In the genomic region with DNA sequence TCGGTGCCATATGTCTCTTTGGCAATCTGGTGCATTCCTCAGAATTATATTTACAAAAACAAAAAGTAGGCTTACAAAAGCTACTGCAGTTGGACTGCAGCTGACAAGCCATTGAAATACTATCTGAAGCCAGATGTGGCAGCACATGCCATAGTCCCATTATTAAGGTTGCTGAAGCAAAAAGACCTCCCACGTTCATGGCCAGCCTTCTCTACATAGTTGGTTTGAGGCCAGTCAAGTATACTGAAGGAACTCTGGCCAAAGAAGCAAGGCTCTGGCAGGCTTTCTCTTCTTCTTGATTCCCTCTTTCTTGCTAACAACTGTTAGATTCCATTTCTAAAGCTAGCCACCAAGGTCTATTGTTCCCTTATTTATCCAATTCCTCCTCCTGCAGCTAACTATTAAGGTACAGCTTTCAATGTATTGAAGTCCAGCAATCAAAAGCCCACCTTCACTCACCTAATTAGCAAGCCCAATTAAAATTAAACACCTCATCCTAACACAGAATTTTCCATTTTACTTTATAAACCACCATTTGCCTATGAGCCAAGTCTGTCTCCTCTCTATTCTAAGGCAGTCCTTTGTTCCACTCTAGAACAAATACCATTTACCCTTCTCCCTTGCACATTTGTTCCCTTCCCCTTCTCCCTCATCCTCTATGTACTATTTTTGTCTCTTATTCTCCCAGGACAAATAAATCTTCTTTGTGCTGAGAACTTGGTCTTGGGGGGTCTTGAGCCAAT, we compare ENCODE assay signal across 16 mouse cellular contexts. TPM values are rescaled to one million over a fixed set of nuclear protein-coding genes. Genes with fewer than 3 reads are reported as not detected.
DNase-seq lines count a peak whose midpoint lies in the region; ATAC-seq lines count a peak whose summit lies in the region.
"Had no signal": no experiment of that assay in that cellular context is flagged by ENCODE, and none has a peak within 500 bp of the region (broad histone marks: within the 10 kb centered on the region; RNA-seq: fewer than 3 reads in every experiment).

No protein-coding gene starts in this region.

- WGBS in embryonic facial prominence, embryonic 14.5 days, result 39% methylated on average over 2 of the region's 2 CpGs
- 73% methylated on average over 2 of the region's 2 CpGs for WGBS in embryonic facial prominence, embryonic 10.5 days
- WGBS in forebrain, embryonic 13.5 days, result 39% methylated on average over 2 of the region's 2 CpGs
- 55% methylated on average over 2 of the region's 2 CpGs for WGBS in stomach, embryonic 14.5 days

- H3K27me3 ChIP-seq in embryonic facial prominence, embryonic 14.5 days (replicated peaks; ENCODE audit: control insufficient read depth, insufficient read depth, low read length), result no peaks in the 10 kb centered on the region
- no peaks in the 10 kb centered on the region for H3K27me3 ChIP-seq in embryonic facial prominence, embryonic 10.5 days (replicated peaks; ENCODE audit: low read depth, poor library complexity, severe bottlenecking)
- H3K27me3 ChIP-seq in forebrain, embryonic 13.5 days, result no peaks in the 10 kb centered on the region
- no peaks in the 10 kb centered on the region for H3K27me3 ChIP-seq in stomach, embryonic 14.5 days (ENCODE audit: control insufficient read depth, insufficient read depth, low read length)
- H3K27me3 ChIP-seq: liver, embryonic 15.5 days; midbrain, embryonic 13.5 days had no signal

- H3K4me2 ChIP-seq in embryonic facial prominence, embryonic 14.5 days (ENCODE audit: low read depth, low read length), result no peak overlapping the region
- no peak overlapping the region for H3K4me2 ChIP-seq in forebrain, embryonic 13.5 days
- H3K4me2 ChIP-seq in stomach, embryonic 14.5 days (replicated peaks; ENCODE audit: low read depth, low read length), result no peak overlapping the region
- H3K4me2 ChIP-seq: liver, embryonic 15.5 days; midbrain, embryonic 13.5 days had no signal

- intact Hi-C loops in left cerebral cortex, postnatal 25 days (cut with DNase I), result no loop called here

- peak; percentile 85 for DNase-seq in embryonic facial prominence, embryonic 14.5 days (ENCODE audit: low spot score)
- no peak for DNase-seq in embryonic facial prominence, embryonic 10.5 days (ENCODE audit: low spot score)
- peak; percentile 5 for DNase-seq in layer of hippocampus, adult 9-11 months
- no peak for DNase-seq in layer of hippocampus, adult 11-12 months (ENCODE audit: low spot score)
- no peak for DNase-seq in layer of hippocampus, adult 18-20 months (ENCODE audit: low spot score in 2 of 2)
- no peak for DNase-seq in left cerebral cortex, postnatal 25 days (ENCODE audit: low spot score in 2 of 2)
- DNase-seq: adrenal gland, postnatal 14 days; cerebellum, postnatal 36 days; gastrocnemius, postnatal 25 days; kidney, postnatal 14 days; right cerebral cortex, postnatal 4 days had no signal

- no peak overlapping the region for H3K9ac ChIP-seq in embryonic facial prominence, embryonic 14.5 days (ENCODE audit: low read depth, low read length)
- H3K9ac ChIP-seq in forebrain, embryonic 13.5 days, result no peak overlapping the region
- H3K9ac ChIP-seq in stomach, embryonic 14.5 days (replicated peaks; ENCODE audit: low read depth, low read length), result no peak overlapping the region
- H3K9ac ChIP-seq: liver, embryonic 15.5 days; midbrain, embryonic 13.5 days had no signal

- ATAC-seq in embryonic facial prominence, embryonic 14.5 days (ENCODE audit: low read depth), result peak; percentile 60; the same call in 1 of the 2 replicates
- ATAC-seq in forebrain, embryonic 13.5 days, result peak; percentile 80
- peak; percentile 56; the same call in 1 of the 2 replicates for ATAC-seq in stomach, embryonic 14.5 days (ENCODE audit: insufficient number of reproducible peaks, insufficient read depth, low FRiP score, low read depth)
- ATAC-seq: midbrain, embryonic 13.5 days had no signal

- H3K4me3 ChIP-seq in embryonic facial prominence, embryonic 14.5 days (ENCODE audit: low read depth, low read length), result no peak overlapping the region
- H3K4me3 ChIP-seq in embryonic facial prominence, embryonic 10.5 days, result no peak overlapping the region
- H3K4me3 ChIP-seq in forebrain, embryonic 13.5 days, result no peak overlapping the region
- no peak overlapping the region for H3K4me3 ChIP-seq in stomach, embryonic 14.5 days (ENCODE audit: low read depth, low read length)
- H3K4me3 ChIP-seq: left cerebral cortex, adult 2 months; liver, embryonic 15.5 days; midbrain, embryonic 13.5 days had no signal

- 0 out of 2 replicates have a peak overlapping the region, but pooled peaks have one; percentile 22 for H3K27ac ChIP-seq in embryonic facial prominence, embryonic 14.5 days (replicated peaks; ENCODE audit: low read depth, low read length)
- H3K27ac ChIP-seq in embryonic facial prominence, embryonic 10.5 days (replicated peaks), result no peak overlapping the region
- no peak overlapping the region for H3K27ac ChIP-seq in forebrain, embryonic 13.5 days
- peak overlapping the region; percentile 29; the same call in 1 of the 2 replicates for H3K27ac ChIP-seq in stomach, embryonic 14.5 days (ENCODE audit: low read length)
- H3K27ac ChIP-seq: left cerebral cortex, adult 2 months; liver, embryonic 15.5 days; midbrain, embryonic 13.5 days had no signal

- H3K9me3 ChIP-seq in embryonic facial prominence, embryonic 14.5 days (ENCODE audit: control insufficient read depth, low read length), result no peaks in the 10 kb centered on the region
- no peaks in the 10 kb centered on the region for H3K9me3 ChIP-seq in embryonic facial prominence, embryonic 10.5 days
- no peaks in the 10 kb centered on the region for H3K9me3 ChIP-seq in forebrain, embryonic 13.5 days (replicated peaks)
- H3K9me3 ChIP-seq in stomach, embryonic 14.5 days (ENCODE audit: control insufficient read depth, low read depth, low read length), result no peaks in the 10 kb centered on the region
- H3K9me3 ChIP-seq: liver, embryonic 15.5 days; midbrain, embryonic 13.5 days had no signal

- no peaks in the 10 kb centered on the region for H3K4me1 ChIP-seq in embryonic facial prominence, embryonic 14.5 days (ENCODE audit: control insufficient read depth, insufficient read depth, low read length)
- H3K4me1 ChIP-seq in embryonic facial prominence, embryonic 10.5 days, result peaks cover 4% of the 10 kb centered on the region; the same call in 1 of the 2 replicates
- no peaks in the 10 kb centered on the region for H3K4me1 ChIP-seq in forebrain, embryonic 13.5 days
- H3K4me1 ChIP-seq in stomach, embryonic 14.5 days (ENCODE audit: control insufficient read depth, insufficient read depth, low read length), result no peaks in the 10 kb centered on the region
- H3K4me1 ChIP-seq: liver, embryonic 15.5 days; midbrain, embryonic 13.5 days had no signal

- no peaks in the 10 kb centered on the region for H3K36me3 ChIP-seq in embryonic facial prominence, embryonic 14.5 days (ENCODE audit: control insufficient read depth, insufficient read depth, low read length)
- H3K36me3 ChIP-seq in embryonic facial prominence, embryonic 10.5 days (replicated peaks), result no peaks in the 10 kb centered on the region
- no peaks in the 10 kb centered on the region for H3K36me3 ChIP-seq in forebrain, embryonic 13.5 days (ENCODE audit: poor library complexity, severe bottlenecking)
- no peaks in the 10 kb centered on the region for H3K36me3 ChIP-seq in stomach, embryonic 14.5 days (ENCODE audit: control insufficient read depth, insufficient read depth, low read length)
- H3K36me3 ChIP-seq: liver, embryonic 15.5 days; midbrain, embryonic 13.5 days had no signal

RNA-seq across cellular contexts. Expression of a gene that starts 26.2 kb away (rescaled TPM):
- polyA plus RNA-seq in embryonic facial prominence, embryonic 14.5 days (2014; fragmentation: Nextera tagmentation; extraction: Ambion mirVana), result 6.2 and 6.5 TPM in 2 replicates
- polyA plus RNA-seq in embryonic facial prominence, embryonic 10.5 days (2016; fragmentation: Nextera tagmentation; extraction: Ambion mirVana), result 0.31 and 0.35 TPM in 2 replicates
- 0.16 and 0.17 TPM in 2 replicates for polyA plus RNA-seq in forebrain, embryonic 13.5 days (2015; fragmentation: Nextera tagmentation; extraction: Ambion mirVana)
- 3.4 and 4.7 TPM in 2 replicates for polyA plus RNA-seq in stomach, embryonic 14.5 days (2014; fragmentation: Nextera tagmentation; extraction: Ambion mirVana)
- under 1 TPM; 0.13 to 0.15 TPM for total RNA-seq in layer of hippocampus, adult 18-20 months (2021)
- total RNA-seq in left cerebral cortex, postnatal 25 days (2021), result under 1 TPM; 0.32 to 0.43 TPM

Comparison
In these comparisons a context has a peak if more than half of its experiments do, and no peak if none do; other contexts are left out.
1. DNase-seq: peak in embryonic facial prominence, embryonic 14.5 days (single experiment) and layer of hippocampus, adult 9-11 months (single experiment); none in embryonic facial prominence, embryonic 10.5 days (single experiment), layer of hippocampus, adult 11-12 months (single experiment), layer of hippocampus, adult 18-20 months (0 of 2) and left cerebral cortex, postnatal 25 days (0 of 2).
2. H3K27ac ChIP-seq: peak in embryonic facial prominence, embryonic 14.5 days (single experiment) and stomach, embryonic 14.5 days (single experiment); none in embryonic facial prominence, embryonic 10.5 days (single experiment) and forebrain, embryonic 13.5 days (single experiment).
3. Peak in every context shown above with its lines, with median percentiles within 50 percentile points of each other: ATAC-seq.